Comparison of ENCODE assay signal across 8 mouse cellular contexts in the genomic region with DNA sequence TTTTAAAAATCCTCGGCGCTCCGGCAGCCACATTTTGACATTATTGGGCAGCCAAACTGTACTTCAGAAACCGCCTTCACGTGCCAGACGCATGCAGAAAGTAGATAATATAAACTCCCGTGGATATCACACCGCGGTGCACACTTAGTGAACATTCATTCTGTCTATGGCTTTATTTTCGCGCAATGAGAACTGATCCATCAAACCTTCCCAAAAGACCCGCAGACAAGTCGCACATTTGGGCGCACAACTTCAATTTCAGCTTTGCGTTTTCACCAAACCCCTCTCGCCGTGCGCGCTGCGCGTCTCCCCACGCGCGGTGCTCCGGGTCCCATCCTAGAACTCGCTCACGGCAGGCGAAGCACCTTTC. TPM values are rescaled to one million over a fixed set of nuclear protein-coding genes. Genes with fewer than 3 reads are reported as not detected.
DNase-seq lines count a peak whose midpoint lies in the region; ATAC-seq and TF ChIP-seq lines count a peak whose summit lies in the region.

No protein-coding gene starts in this region.

- no peak for TF ChIP-seq POLR2A in spleen, adult 2 months (IDR thresholded peaks at IDR 0.05; ENCODE audit: low read depth, low read length)
- no peak for TF ChIP-seq POLR2A in myocyte (IDR thresholded peaks at IDR 0.05; ENCODE audit: insufficient read length, low read depth)

- H3ac ChIP-seq in myocyte (ENCODE audit: control insufficient read depth, insufficient read length), result peak overlapping the region; percentile 87

- peaks cover 34% of the 10 kb centered on the region for H3K79me2 ChIP-seq in myocyte (ENCODE audit: control insufficient read depth, insufficient read depth)

- H3K4me2 ChIP-seq in intestine, embryonic 15.5 days (replicated peaks), result peak overlapping the region; percentile 89
- peak overlapping the region; percentile 83 for H3K4me2 ChIP-seq in myocyte (ENCODE audit: low read depth)

- under 1% methylated on average over 28 of the region's 28 CpGs for WGBS in spleen, adult 2 months
- under 1% methylated on average over 28 of the region's 28 CpGs for WGBS in intestine, embryonic 15.5 days

- TF ChIP-seq CTCF in spleen, adult 2 months (IDR thresholded peaks at IDR 0.05; ENCODE audit: extremely low read depth, insufficient read depth, insufficient read length, insufficient replicate concordance), result no peak

- H3K4me1 ChIP-seq in spleen, adult 2 months (ENCODE audit: control insufficient read depth, insufficient read depth, insufficient read length), result peaks cover 25% of the 10 kb centered on the region; the same call in 1 of the 2 replicates
- peaks cover 22% of the 10 kb centered on the region for H3K4me1 ChIP-seq in intestine, embryonic 15.5 days (replicated peaks)

- H3K27ac ChIP-seq in spleen, adult 2 months (ENCODE audit: insufficient read depth, low read length), result peak overlapping the region; percentile 87
- H3K27ac ChIP-seq in intestine, embryonic 15.5 days, result peak overlapping the region; percentile 97

- peak overlapping the region; percentile 81 for H3K4me3 ChIP-seq in spleen, adult 2 months (ENCODE audit: extremely low read depth, insufficient read depth, insufficient read length)
- peak overlapping the region; percentile 97 for H3K4me3 ChIP-seq in intestine, embryonic 15.5 days (replicated peaks)
- peak overlapping the region; percentile 37 for H3K4me3 ChIP-seq in myocyte

- DNase-seq in adrenal gland, postnatal 14 days, result peak; percentile 37
- DNase-seq in adrenal gland, postnatal 10 days, result no peak
- no peak for DNase-seq in spleen, adult 2 months (ENCODE audit: low read depth in 1 of 2, low spot score in 2 of 2)
- DNase-seq in spleen, adult 12 weeks (ENCODE audit: low spot score), result no peak
- no peak for DNase-seq in gastrocnemius, postnatal 10 days
- DNase-seq in cerebellum, adult 11 months, result no peak

- H3K27me3 ChIP-seq in spleen, adult 2 months (ENCODE audit: control insufficient read depth, insufficient read depth, low read length), result no peaks in the 10 kb centered on the region
- no peaks in the 10 kb centered on the region for H3K27me3 ChIP-seq in intestine, embryonic 15.5 days (replicated peaks)
- H3K27me3 ChIP-seq in myocyte (ENCODE audit: control insufficient read depth, insufficient read depth, insufficient read length), result no peaks in the 10 kb centered on the region

- no peaks in the 10 kb centered on the region for H3K36me3 ChIP-seq in spleen, adult 2 months (ENCODE audit: control insufficient read depth, insufficient read depth, low read length)
- no peaks in the 10 kb centered on the region for H3K36me3 ChIP-seq in intestine, embryonic 15.5 days
- peaks cover 11% of the 10 kb centered on the region for H3K36me3 ChIP-seq in myocyte (ENCODE audit: control insufficient read depth, insufficient read depth)

- H3K9ac ChIP-seq in intestine, embryonic 15.5 days, result peak overlapping the region; percentile 81

- no peaks in the 10 kb centered on the region for H3K9me3 ChIP-seq in intestine, embryonic 15.5 days

- ATAC-seq in intestine, embryonic 15.5 days, result 0 out of 2 replicates have a peak, but pooled peaks have one; percentile 1

TF ChIP-seq in myocyte, 11 proteins besides CTCF, POLR2A, EP300 and RAD21:
- TF ChIP-seq TCF12 (IDR thresholded peaks at IDR 0.05; ENCODE audit: insufficient read depth, poor library complexity, severe bottlenecking) (no peak), MAX (IDR thresholded peaks at IDR 0.05; ENCODE audit: low read depth) (no peak), MYOG (IDR thresholded peaks at IDR 0.05; ENCODE audit: control insufficient read depth in 1 of 3, insufficient read depth in 1 of 3, insufficient read length in 2 of 3, low read depth in 2 of 3) (no peak), MYOD1 (IDR thresholded peaks at IDR 0.05; ENCODE audit: control insufficient read depth in 1 of 3, insufficient read length in 2 of 3, low read depth in 2 of 3) (no peak), SRF (IDR thresholded peaks at IDR 0.05; ENCODE audit: control insufficient read depth, insufficient read length, low read depth) (no peak), CEBPB (IDR thresholded peaks at IDR 0.05; ENCODE audit: insufficient read depth, poor library complexity, severe bottlenecking) (no peak), E2F4 (IDR thresholded peaks at IDR 0.05; ENCODE audit: insufficient read depth) (no peak), USF1 (IDR thresholded peaks at IDR 0.05; ENCODE audit: low read depth) (no peak)

RNA-seq across cellular contexts. Expression of gene Tbl1xr1, which starts 0.9 kb away (rescaled TPM):
- 60.3 and 88.3 TPM in 2 replicates for total RNA-seq in adrenal gland, postnatal 14 days (2021)
- 10 to 100 TPM; 71.2 to 86.6 TPM for total RNA-seq in adrenal gland, postnatal 10 days (2021)
- 17.8 and 30.6 TPM in 2 replicates for polyA plus RNA-seq in spleen, adult 2 months (2012; rRNA removed)
- 12.9 and 13.5 TPM in 2 replicates for polyA plus RNA-seq in intestine, embryonic 15.5 days (2015; fragmentation: Nextera tagmentation; extraction: Ambion mirVana)
- polyA plus RNA-seq in myocyte (2012; fragmentation: generic; extraction: Trizol), result 14.7 TPM
- 10 to 100 TPM; 59.3 to 66.0 TPM for total RNA-seq in gastrocnemius, postnatal 10 days (2021)

Comparison
In these comparisons a context has a peak if more than half of its experiments do, and no peak if none do; other contexts are left out.
1. H3K4me3 ChIP-seq: peak in every context shown above with its lines; median percentile 97 in intestine, embryonic 15.5 days; 81 in spleen, adult 2 months; 37 in myocyte.